Comparison of ENCODE assay signal across 8 mouse cellular contexts in genomic region chr5:103910748-103911409, GRCm38 (mm10). TPM values are rescaled to one million over a fixed set of nuclear protein-coding genes. Genes with fewer than 3 reads are reported as not detected.
DNase-seq lines count a peak whose midpoint lies in the region; ATAC-seq and TF ChIP-seq lines count a peak whose summit lies in the region.

Gene Klhl8, minus strand, starts transcription at chr5:103911259.

- intact Hi-C loops in heart, postnatal 10 days (cut with DNase I) = no loop called here

- 0 out of 2 replicates have a peak, but pooled peaks cover under 1% of the 10 kb centered on the region for H3K27me3 ChIP-seq in ES-Bruce4 (ENCODE audit: control insufficient read depth, insufficient read depth, low read length, poor library complexity, severe bottlenecking)
- H3K27me3 ChIP-seq in forebrain, embryonic 13.5 days = peaks cover 4% of the 10 kb centered on the region; the same call in 1 of the 2 replicates
- H3K27me3 ChIP-seq in liver, embryonic 16.5 days (ENCODE audit: control insufficient read depth, insufficient read depth, low read depth, low read length) = peaks cover 4% of the 10 kb centered on the region
- no peaks in the 10 kb centered on the region for H3K27me3 ChIP-seq in neural tube, embryonic 12.5 days (replicated peaks)
- no peaks in the 10 kb centered on the region for H3K27me3 ChIP-seq in stomach, postnatal 0 days (ENCODE audit: control insufficient read depth, insufficient read depth, low read length)

- peak; percentile 97 for ATAC-seq in cerebellum, adult (ENCODE audit: insufficient number of reproducible peaks, low FRiP score, low TSS enrichment)
- peak; percentile 98 for ATAC-seq in forebrain, embryonic 13.5 days
- peak; percentile 99 for ATAC-seq in liver, embryonic 16.5 days (ENCODE audit: low read depth)
- peak; percentile 97 for ATAC-seq in neural tube, embryonic 12.5 days (ENCODE audit: low FRiP score, low read depth)
- peak; percentile 98 for ATAC-seq in stomach, postnatal 0 days (ENCODE audit: low FRiP score, low TSS enrichment)

- H3K36me3 ChIP-seq in ES-Bruce4 (ENCODE audit: control insufficient read depth, insufficient read depth, low read length, poor library complexity, severe bottlenecking) = peaks cover 3% of the 10 kb centered on the region
- H3K36me3 ChIP-seq in forebrain, embryonic 13.5 days (ENCODE audit: poor library complexity, severe bottlenecking) = no peaks in the 10 kb centered on the region
- H3K36me3 ChIP-seq in liver, embryonic 16.5 days (ENCODE audit: control insufficient read depth, insufficient read depth) = no peaks in the 10 kb centered on the region
- H3K36me3 ChIP-seq in neural tube, embryonic 12.5 days = no peaks in the 10 kb centered on the region
- no peaks in the 10 kb centered on the region for H3K36me3 ChIP-seq in stomach, postnatal 0 days (ENCODE audit: control insufficient read depth, insufficient read depth, low read length)

- peak within 1 kb of the TSS; percentile 91 for H3K4me3 ChIP-seq in ES-Bruce4 (ENCODE audit: low read depth, low read length)
- H3K4me3 ChIP-seq in forebrain, embryonic 13.5 days = peak within 1 kb of the TSS; percentile 79
- peak within 1 kb of the TSS; percentile 74 for H3K4me3 ChIP-seq in liver, embryonic 16.5 days (ENCODE audit: low read depth, low read length)
- peak within 1 kb of the TSS; percentile 86 for H3K4me3 ChIP-seq in neural tube, embryonic 12.5 days
- peak within 1 kb of the TSS; percentile 88 for H3K4me3 ChIP-seq in stomach, postnatal 0 days (ENCODE audit: low read depth, low read length)

- no peak within 1 kb of the TSS for H3K27ac ChIP-seq in ES-Bruce4 (ENCODE audit: insufficient read depth, low read length)
- peak within 1 kb of the TSS; percentile 74 for H3K27ac ChIP-seq in forebrain, embryonic 13.5 days
- no peak within 1 kb of the TSS for H3K27ac ChIP-seq in liver, embryonic 16.5 days (ENCODE audit: low read length)
- peak within 1 kb of the TSS; percentile 26; the same call in 1 of the 2 replicates for H3K27ac ChIP-seq in neural tube, embryonic 12.5 days
- 0 out of 2 replicates have a peak within 1 kb of the TSS, but pooled peaks have one; percentile 65 for H3K27ac ChIP-seq in stomach, postnatal 0 days (replicated peaks)

- H3K9ac ChIP-seq in ES-Bruce4 (ENCODE audit: low read depth, poor library complexity, severe bottlenecking) = peak within 1 kb of the TSS; percentile 93
- peak within 1 kb of the TSS; percentile 87 for H3K9ac ChIP-seq in forebrain, embryonic 13.5 days
- peak within 1 kb of the TSS; percentile 72 for H3K9ac ChIP-seq in liver, embryonic 16.5 days (ENCODE audit: low read depth, low read length)
- H3K9ac ChIP-seq in neural tube, embryonic 12.5 days = peak within 1 kb of the TSS; percentile 87
- peak within 1 kb of the TSS; percentile 87 for H3K9ac ChIP-seq in stomach, postnatal 0 days (ENCODE audit: low read length)

- no peaks in the 10 kb centered on the region for H3K9me3 ChIP-seq in ES-Bruce4 (replicated peaks; ENCODE audit: control insufficient read depth, insufficient read depth, low read length, poor library complexity, severe bottlenecking)
- no peaks in the 10 kb centered on the region for H3K9me3 ChIP-seq in forebrain, embryonic 13.5 days (replicated peaks)
- no peaks in the 10 kb centered on the region for H3K9me3 ChIP-seq in liver, embryonic 16.5 days (replicated peaks; ENCODE audit: control insufficient read depth, low read length)
- no peaks in the 10 kb centered on the region for H3K9me3 ChIP-seq in neural tube, embryonic 12.5 days
- no peaks in the 10 kb centered on the region for H3K9me3 ChIP-seq in stomach, postnatal 0 days (ENCODE audit: control insufficient read depth, low read length)

- TF ChIP-seq POLR2A in ES-Bruce4 (IDR thresholded peaks at IDR 0.05; ENCODE audit: insufficient read depth, low read length) = no peak

- no peak for TF ChIP-seq EP300 in ES-Bruce4 (IDR thresholded peaks at IDR 0.05; ENCODE audit: insufficient read depth, low read depth, low read length)
- TF ChIP-seq EP300 in stomach, postnatal 0 days (optimal IDR thresholded peaks at IDR 0.05) = no peak

- peak within 1 kb of the TSS; percentile 77 for H3K4me2 ChIP-seq in forebrain, embryonic 13.5 days
- H3K4me2 ChIP-seq in liver, embryonic 16.5 days (ENCODE audit: low read depth, low read length) = peak within 1 kb of the TSS; percentile 93
- H3K4me2 ChIP-seq in neural tube, embryonic 12.5 days (replicated peaks) = peak within 1 kb of the TSS; percentile 79
- peak within 1 kb of the TSS; percentile 89 for H3K4me2 ChIP-seq in stomach, postnatal 0 days (replicated peaks; ENCODE audit: low read depth)

- peak; percentile 89 to 90 for DNase-seq in heart, postnatal 10 days
- DNase-seq in large intestine, adult 2 months (ENCODE audit: low read depth, low spot score) = peak; percentile 85
- peak; percentile 94 for DNase-seq in stomach, postnatal 0 days (ENCODE audit: low spot score)

- peaks cover 3% of the 10 kb centered on the region for H3K4me1 ChIP-seq in ES-Bruce4 (ENCODE audit: control insufficient read depth, insufficient read depth, low read length)
- peaks cover 7% of the 10 kb centered on the region for H3K4me1 ChIP-seq in forebrain, embryonic 13.5 days
- H3K4me1 ChIP-seq in liver, embryonic 16.5 days (ENCODE audit: control insufficient read depth, low read depth, low read length) = peaks cover 6% of the 10 kb centered on the region
- no peaks in the 10 kb centered on the region; the same call in 1 of the 2 replicates for H3K4me1 ChIP-seq in neural tube, embryonic 12.5 days
- H3K4me1 ChIP-seq in stomach, postnatal 0 days (replicated peaks; ENCODE audit: control insufficient read depth, insufficient read depth) = no peaks in the 10 kb centered on the region

- TF ChIP-seq CTCF in ES-Bruce4 (IDR thresholded peaks at IDR 0.05; ENCODE audit: low read depth, low read length) = no peak
- no peak for TF ChIP-seq CTCF in stomach, postnatal 0 days (IDR thresholded peaks at IDR 0.05; ENCODE audit: low read depth)

- under 1% methylated on average over 48 of the region's 86 CpGs for WGBS in forebrain, embryonic 13.5 days
- WGBS in large intestine, adult 2 months = 1% methylated on average over 85 of the region's 86 CpGs
- WGBS in liver, embryonic 16.5 days (ENCODE audit: insufficient replicate concordance) = under 1% methylated on average over 52 of the region's 86 CpGs
- under 1% methylated on average over 65 of the region's 86 CpGs for WGBS in neural tube, embryonic 12.5 days
- under 1% methylated on average over 51 of the region's 86 CpGs for WGBS in stomach, postnatal 0 days

RNA-seq across cellular contexts. Expression of gene Klhl8, which starts in this region (rescaled TPM):
- 18.6 and 20.2 TPM in 2 replicates for polyA plus RNA-seq in ES-Bruce4 (2011; ENCODE audit: insufficient read depth, insufficient read length, low read depth, missing spikeins)
- 25.3 and 26.4 TPM in 2 replicates for polyA plus RNA-seq in forebrain, embryonic 13.5 days (2015; fragmentation: Nextera tagmentation; extraction: Ambion mirVana)
- total RNA-seq in heart, postnatal 10 days (2021) = 10 to 100 TPM; 11.9 to 15.2 TPM
- 2.4 and 2.5 TPM in 2 replicates for polyA plus RNA-seq in large intestine, adult 2 months (2012; rRNA removed)
- 1.5 and 1.8 TPM in 2 replicates for polyA plus RNA-seq in liver, embryonic 16.5 days (2015; fragmentation: Nextera tagmentation; extraction: Ambion mirVana)
- 18.4 and 21.1 TPM in 2 replicates for polyA plus RNA-seq in neural tube, embryonic 12.5 days (2016; fragmentation: Nextera tagmentation; extraction: Ambion mirVana)
- polyA plus RNA-seq in stomach, postnatal 0 days (2015; fragmentation: Nextera tagmentation; extraction: Ambion mirVana) = 7.7 and 8.4 TPM in 2 replicates

Comparison
In these comparisons a context has a peak if more than half of its experiments do, and no peak if none do; other contexts are left out.
1. H3K27ac ChIP-seq: peak in forebrain, embryonic 13.5 days (single experiment), neural tube, embryonic 12.5 days (single experiment) and stomach, postnatal 0 days (single experiment); none in ES-Bruce4 (single experiment) and liver, embryonic 16.5 days (single experiment).
2. Peak in every context shown above with its lines, with median percentiles within 50 percentile points of each other: H3K4me3 ChIP-seq, H3K9ac ChIP-seq, ATAC-seq, H3K4me2 ChIP-seq and DNase-seq.